Mouse (Mus musculus) hindbrain, embryonic 15.5 days (tissue): ENCODE measurements around the gene Prnp. TPM values are rescaled to one million over a fixed set of nuclear protein-coding genes. Genes with fewer than 3 reads are reported as not detected.

ENCODE experiments used
- ATAC-seq: fragments of 200-750 bp; cut with Nextera tagmentation; 2 replicates; pipeline ENCODE4 v1.8.0; 2017; ENCODE audit warnings: low read depth, moderate number of reproducible peaks, moderate TSS enrichment; ENCODE audit not compliant: low FRiP score
- H3K27ac ChIP-seq: fragments of 300-500 bp; sonication (generic); replicated peaks from 2 replicates; pipeline ENCODE4 v1.5.1; 2015; ENCODE audit warnings: mild to moderate bottlenecking, inconsistent platforms
- H3K27me3 ChIP-seq: fragments of 300-500 bp; sonication (generic); 2 replicates; pipeline ENCODE4 v1.6.1; 2015; ENCODE audit warnings: control low read depth, inconsistent platforms
- H3K36me3 ChIP-seq: fragments of 300-500 bp; sonication (generic); 2 replicates; pipeline ENCODE4 v1.6.1; 2015; ENCODE audit warnings: control low read depth, inconsistent platforms
- H3K4me1 ChIP-seq: fragments of 300-500 bp; sonication (generic); replicated peaks from 2 replicates; pipeline ENCODE4 v1.6.1; 2015; ENCODE audit warnings: control low read depth, inconsistent platforms
- H3K4me2 ChIP-seq: fragments of 300-500 bp; sonication (generic); 2 replicates; pipeline ENCODE4 v1.6.1; 2015; ENCODE audit warnings: moderate library complexity, mild to moderate bottlenecking, inconsistent platforms
- H3K4me3 ChIP-seq: fragments of 300-500 bp; sonication (generic); 2 replicates; pipeline ENCODE4 v1.5.1; 2015; ENCODE audit warnings: mild to moderate bottlenecking, inconsistent platforms
- H3K9ac ChIP-seq: fragments of 300-500 bp; sonication (generic); 2 replicates; pipeline ENCODE4 v1.6.1; 2015; ENCODE audit warnings: inconsistent platforms
- H3K9me3 ChIP-seq: fragments of 300-500 bp; sonication (generic); 2 replicates; pipeline ENCODE4 v1.6.1; 2016; ENCODE audit warnings: control low read depth, inconsistent platforms
- WGBS: fragments of 180-500 bp; shearing (Covaris S2); methylation state at CpG from one replicate; pipeline ENCODE4 v1.1.7; 2015; 5-methylcytosine and 5-hydroxymethylcytosine counted together
- polyA plus RNA-seq: library from polyadenylated mRNA; unstranded; fragments of >200 nt; fragmentation: Nextera tagmentation; extraction: Ambion mirVana; gene quantifications from 2 replicates; pipeline ENCODE4 v1.2.1, GENCODE M21; 2015

Gene Prnp
- polyA plus RNA-seq = 133 and 138 TPM in 2 replicates

- H3K9ac ChIP-seq = peak within 1 kb of the TSS; percentile 97
- no peaks in the 10 kb centered on the region for H3K36me3 ChIP-seq
- ATAC-seq = peak; percentile 95
- H3K27ac ChIP-seq = peak within 1 kb of the TSS; percentile 98
- H3K27me3 ChIP-seq = no peaks in the 10 kb centered on the region
- 3% methylated on average over 52 of the region's 52 CpGs for WGBS
- H3K4me2 ChIP-seq = peak within 1 kb of the TSS; percentile 63
- peaks cover 32% of the 10 kb centered on the region for H3K4me1 ChIP-seq
- H3K4me3 ChIP-seq = peak within 1 kb of the TSS; percentile 88
- H3K9me3 ChIP-seq = no peaks in the 10 kb centered on the region
These were observed at the start of gene Prnp, which contains the start of gene Prn for GRCm38 (mm10) chr2:131909683-131910572. Gene Prnp, plus strand, starts transcription at chr2:131909928. Gene Prn, plus strand, starts transcription at chr2:131909957.

GRCm38 (mm10) chr2:131862617-131863275, 47.0 kb upstream of the Prnp start:
- H3K9ac ChIP-seq = no peak overlapping the region
- no peak overlapping the region for H3K4me3 ChIP-seq
- peaks cover 6% of the 10 kb centered on the region; the same call in 1 of the 2 replicates for H3K4me1 ChIP-seq
- no peaks in the 10 kb centered on the region for H3K36me3 ChIP-seq
- no peak overlapping the region for H3K4me2 ChIP-seq
- 30% methylated on average over 3 of the region's 3 CpGs for whole genome bisulfite sequencing
- no peaks in the 10 kb centered on the region for H3K9me3 ChIP-seq
- H3K27me3 ChIP-seq = no peaks in the 10 kb centered on the region
- peak overlapping the region; percentile 25; the same call in 1 of the 2 replicates for H3K27ac ChIP-seq
- ATAC-seq = peak; percentile 79; the same call in 1 of the 2 replicates

GRCm38 (mm10) chr2:131863472-131863871, 46.3 kb upstream of the Prnp start:
- no peak for ATAC-seq
- 82% methylated on average over 3 of the region's 3 CpGs for WGBS
- Histone ChIP-seq H3K27me3 (no peaks in the 10 kb centered on the region), H3K9me3 (no peaks in the 10 kb centered on the region), H3K9ac (no peak overlapping the region), H3K4me2 (no peak overlapping the region), H3K4me1 (peaks cover 6% of the 10 kb centered on the region; the same call in 1 of the 2 replicates), H3K36me3 (no peaks in the 10 kb centered on the region), H3K27ac (no peak overlapping the region), H3K4me3 (no peak overlapping the region)

- Histone ChIP-seq H3K9me3 (no peaks in the 10 kb centered on the region), H3K4me2 (no peak overlapping the region), H3K27me3 (no peaks in the 10 kb centered on the region), H3K36me3 (no peaks in the 10 kb centered on the region), H3K4me1 (peaks cover 6% of the 10 kb centered on the region; the same call in 1 of the 2 replicates), H3K4me3 (no peak overlapping the region), H3K27ac (no peak overlapping the region), H3K9ac (no peak overlapping the region)
- ATAC-seq = no peak
- WGBS = 95% methylated on average over 2 of the region's 2 CpGs
These were observed 45.4 kb upstream of the Prnp start for GRCm38 (mm10) chr2:131864262-131864796.

- no peak overlapping the region for H3K4me3 ChIP-seq
- no peak overlapping the region for H3K27ac ChIP-seq
- H3K9ac ChIP-seq = no peak overlapping the region
- no peaks in the 10 kb centered on the region for H3K9me3 ChIP-seq
- ATAC-seq = no peak
- H3K27me3 ChIP-seq = no peaks in the 10 kb centered on the region
- H3K4me1 ChIP-seq = peaks cover 6% of the 10 kb centered on the region; the same call in 1 of the 2 replicates
- no peak overlapping the region for H3K4me2 ChIP-seq
- no peaks in the 10 kb centered on the region for H3K36me3 ChIP-seq
These were observed 43.1 kb upstream of the Prnp start for GRCm38 (mm10) chr2:131866676-131867075.

- WGBS = 93% methylated on average over 5 of the region's 5 CpGs
- Histone ChIP-seq H3K4me1 (no peaks in the 10 kb centered on the region), H3K4me2 (no peak overlapping the region), H3K27ac (no peak overlapping the region), H3K9ac (no peak overlapping the region), H3K27me3 (no peaks in the 10 kb centered on the region), H3K4me3 (no peak overlapping the region), H3K36me3 (no peaks in the 10 kb centered on the region), H3K9me3 (no peaks in the 10 kb centered on the region)
- no peak for ATAC-seq
These were observed 40.7 kb upstream of the Prnp start for GRCm38 (mm10) chr2:131868983-131869382.

- Histone ChIP-seq H3K27me3 (no peaks in the 10 kb centered on the region), H3K9me3 (no peaks in the 10 kb centered on the region), H3K4me2 (no peak overlapping the region), H3K27ac (no peak overlapping the region), H3K4me3 (no peak overlapping the region), H3K9ac (no peak overlapping the region), H3K36me3 (no peaks in the 10 kb centered on the region), H3K4me1 (no peaks in the 10 kb centered on the region)
- 73% methylated on average over 1 of the region's 1 CpGs for WGBS
- no peak for ATAC-seq
These were observed 36.4 kb upstream of the Prnp start for GRCm38 (mm10) chr2:131873376-131873775.

- H3K36me3 ChIP-seq = no peaks in the 10 kb centered on the region
- no peaks in the 10 kb centered on the region for H3K4me1 ChIP-seq
- H3K27ac ChIP-seq = no peak overlapping the region
- no peak overlapping the region for H3K9ac ChIP-seq
- no peak overlapping the region for H3K4me2 ChIP-seq
- no peaks in the 10 kb centered on the region for H3K9me3 ChIP-seq
- no peak overlapping the region for H3K4me3 ChIP-seq
- WGBS = 92% methylated on average over 7 of the region's 7 CpGs
- ATAC-seq = no peak
- no peaks in the 10 kb centered on the region for H3K27me3 ChIP-seq
These were observed 33.0 kb upstream of the Prnp start for GRCm38 (mm10) chr2:131876551-131877265.

- ATAC-seq = no peak
- no peak overlapping the region for H3K9ac ChIP-seq
- no peaks in the 10 kb centered on the region for H3K9me3 ChIP-seq
- peaks cover 9% of the 10 kb centered on the region for H3K4me1 ChIP-seq
- H3K4me3 ChIP-seq = no peak overlapping the region
- H3K27me3 ChIP-seq = no peaks in the 10 kb centered on the region
- H3K36me3 ChIP-seq = no peaks in the 10 kb centered on the region
- 53% methylated on average over 4 of the region's 4 CpGs for WGBS
- no peak overlapping the region for H3K4me2 ChIP-seq
- H3K27ac ChIP-seq = no peak overlapping the region
These were observed 28.0 kb upstream of the Prnp start for GRCm38 (mm10) chr2:131881766-131882165.

- ATAC-seq = no peak; the same call in 1 of the 2 replicates
- H3K27ac ChIP-seq = no peak overlapping the region
- WGBS = 50% methylated on average over 2 of the region's 2 CpGs
These were observed 26.6 kb upstream of the Prnp start for GRCm38 (mm10) chr2:131883136-131883535.

GRCm38 (mm10) chr2:131886503-131887160, 23.1 kb upstream of the Prnp start:
- no peak for ATAC-seq
- H3K27ac ChIP-seq = no peak overlapping the region
- WGBS = 88% methylated on average over 6 of the region's 6 CpGs
- no peaks in the 10 kb centered on the region for H3K27me3 ChIP-seq
- H3K9me3 ChIP-seq = no peaks in the 10 kb centered on the region
- peaks cover 9% of the 10 kb centered on the region for H3K4me1 ChIP-seq
- H3K9ac ChIP-seq = no peak overlapping the region
- H3K4me2 ChIP-seq = no peak overlapping the region
- H3K4me3 ChIP-seq = no peak overlapping the region
- no peaks in the 10 kb centered on the region for H3K36me3 ChIP-seq

More at GRCm38 (mm10) chr2:131883136-131883535, 26.6 kb upstream of the Prnp start:
- no peak overlapping the region for H3K4me2 ChIP-seq
- no peaks in the 10 kb centered on the region for H3K9me3 ChIP-seq
- H3K27me3 ChIP-seq = no peaks in the 10 kb centered on the region
- H3K4me1 ChIP-seq = peaks cover 9% of the 10 kb centered on the region
- H3K36me3 ChIP-seq = no peaks in the 10 kb centered on the region
- no peak overlapping the region for H3K4me3 ChIP-seq
- no peak overlapping the region for H3K9ac ChIP-seq
